14 mouse cellular contexts compared by ENCODE assay signal in genomic region chr14:60405829-60406228, GRCm38 (mm10). TPM values are rescaled to one million over a fixed set of nuclear protein-coding genes. Genes with fewer than 3 reads are reported as not detected.
"Had no signal": no experiment of that assay in that cellular context is flagged by ENCODE, and none has a peak within 500 bp of the region (broad histone marks: within the 10 kb centered on the region; RNA-seq: fewer than 3 reads in every experiment).

No protein-coding gene starts in this region.

- H3K9me3 ChIP-seq: kidney, embryonic 15.5 days; liver, embryonic 13.5 days; midbrain, embryonic 10.5 days; midbrain, embryonic 13.5 days had no signal

- DNase-seq: kidney, adult 11 months; kidney, adult 8-10 months; kidney, postnatal 10 days; kidney, postnatal 4 days; liver, embryonic 13.5 days; lung, adult 2 months; thymus, adult 18-20 months; thymus, postnatal 36 days had no signal

- H3K27ac ChIP-seq: kidney, embryonic 15.5 days; liver, embryonic 13.5 days; midbrain, embryonic 10.5 days; midbrain, embryonic 13.5 days had no signal

- H3K9ac ChIP-seq: kidney, embryonic 15.5 days; liver, embryonic 13.5 days; midbrain, embryonic 13.5 days had no signal

- H3K4me1 ChIP-seq: megakaryocyte, embryonic 14.5 days had no signal

- ATAC-seq: lung, postnatal 0 days; midbrain, embryonic 13.5 days had no signal

- H3K36me3 ChIP-seq: kidney, embryonic 15.5 days; liver, embryonic 13.5 days; midbrain, embryonic 10.5 days; midbrain, embryonic 13.5 days had no signal

- H3K4me2 ChIP-seq: kidney, embryonic 15.5 days; liver, embryonic 13.5 days; midbrain, embryonic 13.5 days had no signal

- H3K27me3 ChIP-seq: kidney, embryonic 15.5 days; liver, embryonic 13.5 days; midbrain, embryonic 13.5 days had no signal

- H3K4me3 ChIP-seq: kidney, embryonic 15.5 days; liver, embryonic 13.5 days; megakaryocyte, embryonic 14.5 days; midbrain, embryonic 10.5 days; midbrain, embryonic 13.5 days had no signal

RNA-seq across cellular contexts. Expression of gene Amer2, which starts 32.8 kb away (rescaled TPM):
- polyA plus RNA-seq: small intestine, adult 2 months had no signal
